Mouse (Mus musculus) small intestine, adult 2 months (tissue): ENCODE data around the gene Epx. TPM values are rescaled to one million over a fixed set of nuclear protein-coding genes. Genes with fewer than 3 reads are reported as not detected.
"Not testable (repeated sequence)": the region's sequence is repeated elsewhere in the genome, so short reads cannot be mapped to it uniquely, and the experiment has no call there.

Experiments used
- H3K27ac ChIP-seq: fragments of 200-500 bp; 2 replicates; pipeline ENCODE4 v1.5.1; 2012; ENCODE audit warnings: low read depth, low read length, control low read depth, inconsistent platforms; ENCODE audit not compliant: insufficient read depth
- H3K27me3 ChIP-seq: fragments of 200-500 bp; 2 replicates; pipeline ENCODE4 v1.6.1; 2012; ENCODE audit warnings: mild to moderate bottlenecking, moderate library complexity, low read length, inconsistent platforms; ENCODE audit not compliant: control insufficient read depth, insufficient read depth
- H3K36me3 ChIP-seq: fragments of 200-500 bp; 2 replicates; pipeline ENCODE4 v1.6.1; 2012; ENCODE audit warnings: mild to moderate bottlenecking, low read length, control low read depth, inconsistent platforms; ENCODE audit not compliant: control insufficient read depth, insufficient read depth
- H3K4me1 ChIP-seq: fragments of 200-500 bp; 2 replicates; pipeline ENCODE4 v1.6.1; 2012; ENCODE audit warnings: low read length, inconsistent platforms, mixed read lengths; ENCODE audit not compliant: control insufficient read depth, insufficient read depth, insufficient read length
- H3K4me3 ChIP-seq: fragments of 200-500 bp; 2 replicates; pipeline ENCODE4 v1.5.1; 2012; ENCODE audit warnings: low read depth, mild to moderate bottlenecking, control low read depth, inconsistent platforms, low read length, moderate library complexity
- CTCF ChIP-seq: fragments of 200-500 bp; IDR thresholded peaks from 2 replicates; pipeline ENCODE4 v1.5.1; 2012; ENCODE audit warnings: low read depth, mild to moderate bottlenecking, control low read depth, inconsistent platforms, low read length, moderate library complexity, mixed read lengths; ENCODE audit not compliant: insufficient replicate concordance, insufficient read length; ENCODE audit errors: extremely low read depth
- POLR2A ChIP-seq: fragments of 200-500 bp; IDR thresholded peaks from 2 replicates; pipeline ENCODE4 v1.6.1; 2012; ENCODE audit warnings: low read depth, mild to moderate bottlenecking, control low read depth, inconsistent platforms, low read length, moderate library complexity
- WGBS: fragments of 180-500 bp; shearing (Covaris S2); methylation state at CpG from one replicate; pipeline ENCODE4 v1.1.7; 2018; 5-methylcytosine and 5-hydroxymethylcytosine counted together
- polyA plus RNA-seq: library from polyadenylated mRNA; depleted of rRNA; stranded (reverse); fragments of >200 nt; gene quantifications from 2 replicates; pipeline ENCODE4 v1.2.3, GENCODE M21; 2012

The Epx gene
- polyA plus RNA-seq, 1 experiment: 0.08 TPM

- Histone ChIP-seq H3K27ac (no peak overlapping the region), H3K4me3 (no peak overlapping the region), H3K36me3 (no peaks in the 10 kb centered on the region), H3K4me1 (peaks cover 3% of the 10 kb centered on the region; the same call in 1 of the 2 replicates), H3K27me3 (no peaks in the 10 kb centered on the region)
- TF ChIP-seq POLR2A (no peak), CTCF (no peak)
- 83% methylated on average over 5 of the region's 5 CpGs for WGBS
These were observed 9.5 kb upstream of the Epx start for GRCm38 (mm10) chr11:87884856-87885255.

GRCm38 (mm10) chr11:87883493-87883892 lies 8.2 kb upstream of the Epx start:
- 51% methylated on average over 5 of the region's 5 CpGs for WGBS
- no peak overlapping the region for H3K4me3 ChIP-seq
- H3K36me3 ChIP-seq: no peaks in the 10 kb centered on the region
- no peaks in the 10 kb centered on the region for H3K27me3 ChIP-seq
- peaks cover 3% of the 10 kb centered on the region; the same call in 1 of the 2 replicates for H3K4me1 ChIP-seq
- H3K27ac ChIP-seq: no peak overlapping the region
- TF ChIP-seq POLR2A: no peak
- TF ChIP-seq CTCF: peak; percentile 4; the same call in 1 of the 2 replicates

- Histone ChIP-seq H3K27ac (no peak overlapping the region), H3K27me3 (no peaks in the 10 kb centered on the region), H3K4me1 (peaks cover 3% of the 10 kb centered on the region; the same call in 1 of the 2 replicates), H3K36me3 (no peaks in the 10 kb centered on the region), H3K4me3 (no peak overlapping the region)
- TF ChIP-seq POLR2A: no peak
- no peak for TF ChIP-seq CTCF
- 72% methylated on average over 4 of the region's 4 CpGs for WGBS
These were observed 6.4 kb upstream of the Epx start for GRCm38 (mm10) chr11:87881714-87882113.

GRCm38 (mm10) chr11:87879826-87880225 lies 4.5 kb upstream of the Epx start:
- Histone ChIP-seq H3K36me3 (no peaks in the 10 kb centered on the region), H3K27ac (no peak overlapping the region), H3K4me1 (peaks cover 7% of the 10 kb centered on the region; the same call in 1 of the 2 replicates), H3K27me3 (no peaks in the 10 kb centered on the region), H3K4me3 (no peak overlapping the region)
- WGBS: 25% methylated on average over 9 of the region's 9 CpGs
- TF ChIP-seq CTCF (no peak), POLR2A (no peak)

- Histone ChIP-seq H3K27me3 (no peaks in the 10 kb centered on the region), H3K36me3 (no peaks in the 10 kb centered on the region), H3K4me3 (no peak overlapping the region), H3K4me1 (peaks cover 4% of the 10 kb centered on the region; the same call in 1 of the 2 replicates), H3K27ac (no peak overlapping the region)
- TF ChIP-seq CTCF (no peak), POLR2A (no peak)
- 28% methylated on average over 8 of the region's 8 CpGs for WGBS
These were observed 3.6 kb downstream of the Epx start for GRCm38 (mm10) chr11:87871766-87872165.

GRCm38 (mm10) chr11:87870096-87870495 lies 5.2 kb downstream of the Epx start:
- TF ChIP-seq POLR2A: no peak
- no peak overlapping the region for H3K4me3 ChIP-seq
- H3K4me1 ChIP-seq: no peaks in the 10 kb centered on the region
- H3K27ac ChIP-seq: no peak overlapping the region
- 79% methylated on average over 2 of the region's 2 CpGs for WGBS
- H3K27me3 ChIP-seq: no peaks in the 10 kb centered on the region
- no peaks in the 10 kb centered on the region for H3K36me3 ChIP-seq

GRCm38 (mm10) chr11:87866891-87867290 lies 8.4 kb downstream of the Epx start:
- H3K27me3 ChIP-seq, H3K36me3 ChIP-seq, H3K4me3 ChIP-seq, H3K27ac ChIP-seq, H3K4me1 ChIP-seq: not testable (repeated sequence)
- WGBS: 75% methylated on average over 1 of the region's 2 CpGs

GRCm38 (mm10) chr11:87862805-87863204 lies 12.5 kb downstream of the Epx start:
- H3K4me1 ChIP-seq: no peaks in the 10 kb centered on the region
- no peaks in the 10 kb centered on the region for H3K27me3 ChIP-seq
- peaks cover 12% of the 10 kb centered on the region for H3K36me3 ChIP-seq
- H3K27ac ChIP-seq: no peak overlapping the region
- H3K4me3 ChIP-seq: no peak overlapping the region
- TF ChIP-seq POLR2A (no peak), CTCF (no peak)
- WGBS: 92% methylated on average over 13 of the region's 13 CpGs
